Mouse (Mus musculus) forebrain, embryonic 16.5 days (tissue): ENCODE results near the gene R3hdml. TPM values are rescaled to one million over a fixed set of nuclear protein-coding genes. Genes with fewer than 3 reads are reported as not detected.

Experiments used
- ATAC-seq: fragments of 200-750 bp; cut with Nextera tagmentation; 2 replicates; pipeline ENCODE4 v1.8.0; 2017; ENCODE audit warnings: mild to moderate bottlenecking, moderate library complexity
- H3K27ac ChIP-seq: fragments of 300-500 bp; sonication (generic); 2 replicates; pipeline ENCODE4 v1.5.1; 2014; ENCODE audit warnings: low read length, control low read depth
- H3K27me3 ChIP-seq: fragments of 300-500 bp; sonication (generic); replicated peaks from 2 replicates; pipeline ENCODE4 v1.6.1; 2014; ENCODE audit warnings: low read length; ENCODE audit not compliant: control insufficient read depth, insufficient read depth
- H3K36me3 ChIP-seq: fragments of 300-500 bp; sonication (generic); 2 replicates; pipeline ENCODE4 v1.6.1; 2014; ENCODE audit not compliant: control insufficient read depth, insufficient read depth
- H3K4me1 ChIP-seq: fragments of 300-500 bp; sonication (generic); replicated peaks from 2 replicates; pipeline ENCODE4 v1.6.1; 2014; ENCODE audit warnings: low read length; ENCODE audit not compliant: control insufficient read depth, insufficient read depth
- H3K4me2 ChIP-seq: fragments of 300-500 bp; sonication (generic); 2 replicates; pipeline ENCODE4 v1.6.1; 2014; ENCODE audit warnings: mild to moderate bottlenecking, low read length, control low read depth
- H3K4me3 ChIP-seq: fragments of 300-500 bp; sonication (generic); replicated peaks from 2 replicates; pipeline ENCODE4 v1.5.1; 2014; ENCODE audit warnings: mild to moderate bottlenecking, low read length, control low read depth
- H3K9ac ChIP-seq: fragments of 300-500 bp; sonication (generic); replicated peaks from 2 replicates; pipeline ENCODE4 v1.6.1; 2014; ENCODE audit warnings: low read depth, low read length, control low read depth
- H3K9me3 ChIP-seq: fragments of 300-500 bp; sonication (generic); 2 replicates; pipeline ENCODE4 v1.6.1; 2016; ENCODE audit warnings: low read length; ENCODE audit not compliant: control insufficient read depth
- WGBS: fragments of 180-500 bp; shearing (Covaris S2); extraction: QIAGEN DNeasy Blood & Tissue Kit; methylation state at CpG from one replicate; pipeline ENCODE4 v1.1.7; 2014; 5-methylcytosine and 5-hydroxymethylcytosine counted together
- polyA plus RNA-seq: library from polyadenylated mRNA; unstranded; fragments of >200 nt; fragmentation: Nextera tagmentation; extraction: Ambion mirVana; gene quantifications from 2 replicates; pipeline ENCODE4 v1.2.1, GENCODE M21; 2015

R3hdml gene
- polyA plus RNA-seq, 1 experiment from 2014 or later = not detected

- Histone ChIP-seq H3K4me2 (no peak overlapping the region), H3K9ac (no peak overlapping the region), H3K27ac (no peak overlapping the region), H3K27me3 (no peaks in the 10 kb centered on the region), H3K4me3 (no peak overlapping the region), H3K9me3 (no peaks in the 10 kb centered on the region), H3K4me1 (peaks cover 5% of the 10 kb centered on the region), H3K36me3 (no peaks in the 10 kb centered on the region)
- no peak for ATAC-seq
- 90% methylated on average over 17 of the region's 17 CpGs for WGBS
These were observed 1.5 kb upstream of the R3hdml start for GRCm38 (mm10) chr2:163490656-163491055.

- Histone ChIP-seq H3K9ac (no peak overlapping the region), H3K36me3 (no peaks in the 10 kb centered on the region), H3K4me2 (no peak overlapping the region), H3K27ac (no peak overlapping the region), H3K27me3 (no peaks in the 10 kb centered on the region), H3K4me1 (peaks cover 5% of the 10 kb centered on the region), H3K4me3 (no peak overlapping the region), H3K9me3 (no peaks in the 10 kb centered on the region)
- WGBS = 59% methylated on average over 7 of the region's 7 CpGs
- peak; percentile 43; the same call in 1 of the 2 replicates for ATAC-seq
These were observed 767 bp upstream of the R3hdml start for GRCm38 (mm10) chr2:163491351-163491750.

- WGBS = 7% methylated on average over 5 of the region's 5 CpGs
- no peaks in the 10 kb centered on the region for H3K9me3 ChIP-seq
- H3K27me3 ChIP-seq = no peaks in the 10 kb centered on the region
- H3K36me3 ChIP-seq = no peaks in the 10 kb centered on the region
- no peak overlapping the region for H3K4me3 ChIP-seq
- H3K27ac ChIP-seq = no peak overlapping the region
- no peak overlapping the region for H3K4me2 ChIP-seq
- H3K4me1 ChIP-seq = peaks cover 5% of the 10 kb centered on the region
- ATAC-seq = no peak
- H3K9ac ChIP-seq = no peak overlapping the region
These were observed 913 bp downstream of the R3hdml start for GRCm38 (mm10) chr2:163493031-163493430.

GRCm38 (mm10) chr2:163493976-163494375 lies 1.9 kb downstream of the R3hdml start:
- no peaks in the 10 kb centered on the region for H3K27me3 ChIP-seq
- H3K4me3 ChIP-seq = no peak overlapping the region
- H3K27ac ChIP-seq = no peak overlapping the region
- ATAC-seq = no peak
- H3K9ac ChIP-seq = no peak overlapping the region
- 61% methylated on average over 5 of the region's 5 CpGs for WGBS
- H3K36me3 ChIP-seq = no peaks in the 10 kb centered on the region
- no peak overlapping the region for H3K4me2 ChIP-seq
- peaks cover 5% of the 10 kb centered on the region for H3K4me1 ChIP-seq
- no peaks in the 10 kb centered on the region for H3K9me3 ChIP-seq

- H3K9ac ChIP-seq = no peak overlapping the region
- WGBS = 50% methylated on average over 6 of the region's 6 CpGs
- H3K36me3 ChIP-seq = no peaks in the 10 kb centered on the region
- H3K4me1 ChIP-seq = peaks cover 5% of the 10 kb centered on the region
- H3K9me3 ChIP-seq = no peaks in the 10 kb centered on the region
- no peak overlapping the region for H3K4me2 ChIP-seq
- no peak for ATAC-seq
- H3K27me3 ChIP-seq = no peaks in the 10 kb centered on the region
- H3K4me3 ChIP-seq = no peak overlapping the region
- no peak overlapping the region for H3K27ac ChIP-seq
These were observed 2.3 kb downstream of the R3hdml start for GRCm38 (mm10) chr2:163494456-163494855.

- no peaks in the 10 kb centered on the region for H3K9me3 ChIP-seq
- H3K4me2 ChIP-seq = no peak overlapping the region
- no peaks in the 10 kb centered on the region for H3K4me1 ChIP-seq
- no peaks in the 10 kb centered on the region for H3K27me3 ChIP-seq
- no peak overlapping the region for H3K27ac ChIP-seq
- no peak for ATAC-seq
- H3K36me3 ChIP-seq = no peaks in the 10 kb centered on the region
- H3K4me3 ChIP-seq = no peak overlapping the region
- no peak overlapping the region for H3K9ac ChIP-seq
- WGBS = 78% methylated on average over 2 of the region's 2 CpGs
These were observed 10.1 kb downstream of the R3hdml start for GRCm38 (mm10) chr2:163502219-163502618.

GRCm38 (mm10) chr2:163503191-163503590 lies 11.1 kb downstream of the R3hdml start:
- Histone ChIP-seq H3K4me1 (no peaks in the 10 kb centered on the region), H3K4me2 (no peak overlapping the region), H3K9ac (no peak overlapping the region), H3K4me3 (no peak overlapping the region), H3K27ac (no peak overlapping the region), H3K27me3 (no peaks in the 10 kb centered on the region), H3K36me3 (no peaks in the 10 kb centered on the region), H3K9me3 (no peaks in the 10 kb centered on the region)
- ATAC-seq = no peak
- WGBS = 79% methylated on average over 7 of the region's 7 CpGs

GRCm38 (mm10) chr2:163506300-163507004 lies 14.3 kb downstream of the R3hdml start, which contains the start of gene Hnf4a:
TSS of gene Hnf4a (plus strand) at chr2:163506808.
- 91% methylated on average over 10 of the region's 10 CpGs for WGBS
- no peaks in the 10 kb centered on the region for H3K36me3 ChIP-seq
- H3K27ac ChIP-seq = no peak within 1 kb of the TSS
- no peaks in the 10 kb centered on the region for H3K9me3 ChIP-seq
- H3K4me1 ChIP-seq = no peaks in the 10 kb centered on the region
- ATAC-seq = no peak
- no peaks in the 10 kb centered on the region for H3K27me3 ChIP-seq
- H3K4me2 ChIP-seq = no peak within 1 kb of the TSS
- H3K9ac ChIP-seq = no peak within 1 kb of the TSS
- H3K4me3 ChIP-seq = no peak within 1 kb of the TSS

GRCm38 (mm10) chr2:163525761-163526243 lies 33.7 kb downstream of the R3hdml start:
- Histone ChIP-seq H3K4me1 (no peaks in the 10 kb centered on the region), H3K4me3 (no peak overlapping the region), H3K36me3 (no peaks in the 10 kb centered on the region), H3K4me2 (no peak overlapping the region), H3K9ac (no peak overlapping the region), H3K9me3 (no peaks in the 10 kb centered on the region), H3K27ac (no peak overlapping the region), H3K27me3 (0 out of 2 replicates have a peak, but pooled peaks cover 2% of the 10 kb centered on the region)
- no peak for ATAC-seq
- WGBS = 88% methylated on average over 7 of the region's 7 CpGs
